Mouse (Mus musculus): ENCODE measurements around the gene Cnih2. TPM values are rescaled to one million over a fixed set of nuclear protein-coding genes. Genes with fewer than 3 reads are reported as not detected.

The Cnih2 gene
- polyA plus RNA-seq, 1 experiment from 2014 or later, result 0.70 TPM

DNA sequence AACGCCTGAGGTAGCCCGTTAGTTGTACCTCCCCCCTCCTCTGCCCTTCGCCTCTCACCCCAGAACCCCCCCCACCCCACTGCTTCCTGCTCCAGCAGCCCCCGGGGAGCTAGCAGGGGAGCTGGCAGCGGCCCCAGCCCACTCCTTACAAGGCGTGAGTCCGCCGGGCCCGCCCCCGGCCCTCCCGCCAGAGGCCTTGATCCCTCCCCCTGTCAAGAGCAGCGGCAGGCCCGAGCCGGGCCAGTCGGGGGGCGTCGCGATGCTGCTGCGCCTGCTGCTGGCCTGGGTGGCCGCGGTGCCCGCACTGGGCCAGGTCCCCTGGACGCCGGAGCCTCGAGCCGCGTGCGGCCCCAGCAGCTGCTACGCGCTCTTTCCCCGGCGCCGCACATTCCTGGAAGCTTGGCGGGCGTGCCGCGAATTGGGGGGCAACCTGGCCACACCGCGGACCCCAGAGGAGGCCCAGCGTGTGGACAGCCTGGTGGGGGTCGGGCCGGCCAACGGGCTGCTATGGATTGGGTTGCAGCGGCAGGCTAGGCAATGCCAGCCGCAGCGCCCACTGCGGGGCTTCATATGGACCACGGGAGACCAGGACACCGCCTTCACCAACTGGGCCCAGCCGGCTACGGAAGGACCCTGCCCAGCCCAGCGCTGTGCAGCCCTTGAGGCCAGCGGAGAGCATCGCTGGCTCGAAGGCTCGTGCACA, 30.3 kb downstream of the Cnih2 start, which contains the start of gene Cd248:
TSS of gene Cd248 (plus strand) at position 212 of the 703 bp plus-strand sequence.
- H3K36me3 ChIP-seq (ENCODE audit: insufficient read depth, low read length), result no peaks in the 10 kb centered on the region
- TF ChIP-seq CTCF (IDR thresholded peaks at IDR 0.05) (no peak), EP300 (IDR thresholded peaks at IDR 0.05) (no peak)
- no peaks in the 10 kb centered on the region for H3K9me3 ChIP-seq (ENCODE audit: low read length)
- H3K9ac ChIP-seq (replicated peaks; ENCODE audit: low read depth), result peak within 1 kb of the TSS; percentile 6
- H3K4me3 ChIP-seq (ENCODE audit: low read depth, low read length), result peak within 1 kb of the TSS; percentile 41
- peak within 1 kb of the TSS; percentile 57 for H3K27ac ChIP-seq (ENCODE audit: low read length)
- under 1% methylated on average over 39 of the region's 56 CpGs for WGBS
- peak; percentile 67 for ATAC-seq
- peaks cover 14% of the 10 kb centered on the region; the same call in 1 of the 2 replicates for H3K4me1 ChIP-seq (ENCODE audit: insufficient read depth, low read depth, low read length)
- peak within 1 kb of the TSS; percentile 70 for H3K4me2 ChIP-seq (replicated peaks; ENCODE audit: low read depth, low read length)
- H3K27me3 ChIP-seq (replicated peaks; ENCODE audit: insufficient read depth, low read length), result 0 out of 2 replicates have a peak, but pooled peaks cover 11% of the 10 kb centered on the region
- peak; percentile 77 for DNase-seq (ENCODE audit: low spot score)

DNA sequence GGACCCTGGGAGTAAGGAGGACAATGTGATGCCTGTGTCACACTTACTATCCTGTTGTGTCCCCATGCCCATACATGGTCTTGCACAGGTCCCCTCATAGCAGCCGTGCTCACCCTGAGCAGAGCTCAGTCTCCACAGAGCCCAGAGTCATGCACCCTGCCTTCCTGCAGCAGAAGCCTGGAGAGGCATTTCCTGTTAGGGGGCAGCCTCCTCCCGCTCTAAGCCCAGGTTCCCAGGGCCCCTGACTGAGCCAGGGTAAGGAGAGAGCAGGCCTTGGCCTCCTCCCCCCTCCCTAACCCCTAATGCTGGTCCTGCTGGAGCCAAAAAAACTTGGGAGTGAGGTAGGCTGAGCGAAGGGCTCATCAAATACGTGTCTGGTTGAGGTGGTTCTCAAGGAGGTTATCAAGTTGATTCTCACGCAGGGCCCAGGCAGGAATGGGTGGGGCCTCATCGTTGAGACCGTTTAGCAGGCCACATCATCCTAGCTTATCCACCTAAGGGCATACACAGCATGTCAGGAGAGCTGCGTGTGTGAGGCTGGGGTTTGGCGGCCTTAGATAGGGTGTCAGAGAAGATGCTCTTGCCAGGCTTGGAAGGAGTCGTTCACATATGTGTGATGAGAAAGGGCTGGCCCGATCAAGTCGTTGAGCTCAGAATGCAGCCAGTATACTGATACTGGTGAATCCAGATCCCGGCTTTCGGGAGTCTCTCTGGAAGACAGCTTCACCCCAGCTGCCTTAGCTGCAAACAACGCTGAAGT, 31.1 kb downstream of the Cnih2 start:
- peak; percentile 8; the same call in 1 of the 2 replicates for ATAC-seq

DNA sequence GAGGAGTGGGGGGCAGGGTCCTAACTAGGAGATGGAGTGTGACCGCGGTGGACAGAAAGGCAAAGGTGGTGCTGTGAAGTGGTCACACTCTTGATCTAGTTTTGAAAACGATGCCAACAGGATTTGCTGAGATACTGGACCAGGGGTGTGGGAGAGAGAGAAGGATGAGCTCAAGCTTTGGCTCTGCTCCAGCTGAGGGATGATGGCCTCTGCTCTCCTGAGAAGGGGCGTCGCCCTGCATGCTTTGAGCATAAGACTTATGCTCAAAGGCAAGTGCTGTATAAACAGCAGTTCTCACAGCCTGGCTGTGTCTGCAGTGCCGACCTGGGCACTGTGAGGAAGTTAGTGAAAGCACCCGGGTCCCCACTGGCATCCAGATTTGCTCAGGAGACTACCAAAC, 33.2 kb downstream of the Cnih2 start:
- H3K9ac ChIP-seq (replicated peaks; ENCODE audit: low read depth), result no peak overlapping the region
- ATAC-seq (no peak), DNase-seq (ENCODE audit: low spot score) (peak; percentile 44)
- TF ChIP-seq EP300 (IDR thresholded peaks at IDR 0.05) (no peak), CTCF (IDR thresholded peaks at IDR 0.05) (no peak)
- H3K4me2 ChIP-seq (replicated peaks; ENCODE audit: low read depth, low read length), result no peak overlapping the region
- no peaks in the 10 kb centered on the region for H3K9me3 ChIP-seq (ENCODE audit: low read length)
- H3K27me3 ChIP-seq (replicated peaks; ENCODE audit: insufficient read depth, low read length), result 0 out of 2 replicates have a peak, but pooled peaks cover 11% of the 10 kb centered on the region
- H3K36me3 ChIP-seq (ENCODE audit: insufficient read depth, low read length), result no peaks in the 10 kb centered on the region
- no peak overlapping the region for H3K4me3 ChIP-seq (ENCODE audit: low read depth, low read length)
- 26% methylated on average over 7 of the region's 7 CpGs for WGBS
- peaks cover 22% of the 10 kb centered on the region; the same call in 1 of the 2 replicates for H3K4me1 ChIP-seq (ENCODE audit: insufficient read depth, low read depth, low read length)
- H3K27ac ChIP-seq (ENCODE audit: low read length), result no peak overlapping the region

More for the DNA sequence above, 31.1 kb downstream of the Cnih2 start:
- TF ChIP-seq CTCF (IDR thresholded peaks at IDR 0.05) (no peak), EP300 (IDR thresholded peaks at IDR 0.05) (no peak)
- DNase-seq (ENCODE audit: low spot score), result peak; percentile 20
- Histone ChIP-seq H3K4me1 (ENCODE audit: insufficient read depth, low read depth, low read length) (peaks cover 14% of the 10 kb centered on the region; the same call in 1 of the 2 replicates), H3K9ac (replicated peaks; ENCODE audit: low read depth) (no peak overlapping the region), H3K27me3 (replicated peaks; ENCODE audit: insufficient read depth, low read length) (0 out of 2 replicates have a peak, but pooled peaks cover 11% of the 10 kb centered on the region), H3K9me3 (ENCODE audit: low read length) (no peaks in the 10 kb centered on the region), H3K27ac (ENCODE audit: low read length) (peak overlapping the region; percentile 57), H3K36me3 (ENCODE audit: insufficient read depth, low read length) (no peaks in the 10 kb centered on the region), H3K4me3 (ENCODE audit: low read depth, low read length) (peak overlapping the region; percentile 41), H3K4me2 (replicated peaks; ENCODE audit: low read depth, low read length) (peak overlapping the region; percentile 70)
- 8% methylated on average over 15 of the region's 15 CpGs for WGBS

DNA sequence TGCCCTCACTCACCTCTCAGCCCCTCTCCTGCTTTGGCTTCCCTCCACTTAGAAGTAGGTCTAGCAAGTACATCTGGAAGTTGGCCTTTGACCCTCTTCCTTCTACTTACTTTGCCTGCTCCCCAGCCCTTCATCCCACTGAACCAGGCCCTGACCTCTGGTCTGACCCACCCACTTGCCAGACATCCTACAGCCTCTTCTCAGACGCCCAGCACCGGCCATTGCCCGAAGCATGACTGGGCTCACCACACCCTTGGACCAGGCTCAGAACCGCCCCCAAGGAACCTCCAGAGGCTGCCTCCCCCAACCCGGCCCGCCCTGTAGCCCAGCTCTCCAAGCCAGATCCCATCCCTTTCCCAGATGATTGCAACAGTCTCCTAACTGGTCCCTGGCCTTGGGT, 35.9 kb downstream of the Cnih2 start:
- H3K4me2 ChIP-seq (replicated peaks; ENCODE audit: low read depth, low read length), result no peak overlapping the region
- no peaks in the 10 kb centered on the region for H3K36me3 ChIP-seq (ENCODE audit: insufficient read depth, low read length)
- ATAC-seq (no peak), DNase-seq (ENCODE audit: low spot score) (no peak)
- H3K9ac ChIP-seq (replicated peaks; ENCODE audit: low read depth), result no peak overlapping the region
- H3K9me3 ChIP-seq (ENCODE audit: low read length), result no peaks in the 10 kb centered on the region
- 67% methylated on average over 6 of the region's 6 CpGs for WGBS
- no peak for TF ChIP-seq CTCF (IDR thresholded peaks at IDR 0.05)
- peaks cover 19% of the 10 kb centered on the region; the same call in 1 of the 2 replicates for H3K4me1 ChIP-seq (ENCODE audit: insufficient read depth, low read depth, low read length)
- no peak overlapping the region for H3K27ac ChIP-seq (ENCODE audit: low read length)
- H3K4me3 ChIP-seq (ENCODE audit: low read depth, low read length), result no peak overlapping the region
- H3K27me3 ChIP-seq (replicated peaks; ENCODE audit: insufficient read depth, low read length), result no peaks in the 10 kb centered on the region

DNA sequence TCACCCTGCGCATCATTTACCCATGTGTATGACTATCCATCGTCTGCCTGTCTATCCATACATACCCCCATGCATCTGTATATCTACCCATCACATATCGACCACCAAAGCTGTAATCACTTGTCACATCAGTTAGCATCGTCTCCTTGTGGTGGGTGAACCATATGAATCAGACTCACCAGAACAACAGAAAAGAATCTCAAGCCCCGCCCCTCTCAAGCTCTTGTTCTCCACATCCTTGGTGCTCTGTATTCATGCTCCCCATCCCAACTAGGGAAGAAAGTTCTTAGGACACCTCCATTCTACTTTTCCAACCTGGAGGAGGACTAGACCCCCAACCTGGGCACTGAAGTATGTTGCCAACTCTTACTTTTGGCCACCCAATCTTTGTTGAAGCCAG, 36.3 kb downstream of the Cnih2 start:
- DNase-seq (ENCODE audit: low spot score), result no peak
- no peaks in the 10 kb centered on the region for H3K36me3 ChIP-seq (ENCODE audit: insufficient read depth, low read length)
- peaks cover 16% of the 10 kb centered on the region; the same call in 1 of the 2 replicates for H3K4me1 ChIP-seq (ENCODE audit: insufficient read depth, low read depth, low read length)
- ATAC-seq, result no peak
- no peak overlapping the region for H3K4me3 ChIP-seq (ENCODE audit: low read depth, low read length)
- H3K27me3 ChIP-seq (replicated peaks; ENCODE audit: insufficient read depth, low read length), result no peaks in the 10 kb centered on the region
- 66% methylated on average over 5 of the region's 5 CpGs for WGBS
- H3K9me3 ChIP-seq (ENCODE audit: low read length), result no peaks in the 10 kb centered on the region
- no peak overlapping the region for H3K27ac ChIP-seq (ENCODE audit: low read length)
- TF ChIP-seq EP300 (IDR thresholded peaks at IDR 0.05) (no peak), CTCF (IDR thresholded peaks at IDR 0.05) (no peak)
- no peak overlapping the region for H3K4me2 ChIP-seq (replicated peaks; ENCODE audit: low read depth, low read length)
- no peak overlapping the region for H3K9ac ChIP-seq (replicated peaks; ENCODE audit: low read depth)
